Comparison of ENCODE assay signal across 23 mouse cellular contexts in the genomic region with DNA sequence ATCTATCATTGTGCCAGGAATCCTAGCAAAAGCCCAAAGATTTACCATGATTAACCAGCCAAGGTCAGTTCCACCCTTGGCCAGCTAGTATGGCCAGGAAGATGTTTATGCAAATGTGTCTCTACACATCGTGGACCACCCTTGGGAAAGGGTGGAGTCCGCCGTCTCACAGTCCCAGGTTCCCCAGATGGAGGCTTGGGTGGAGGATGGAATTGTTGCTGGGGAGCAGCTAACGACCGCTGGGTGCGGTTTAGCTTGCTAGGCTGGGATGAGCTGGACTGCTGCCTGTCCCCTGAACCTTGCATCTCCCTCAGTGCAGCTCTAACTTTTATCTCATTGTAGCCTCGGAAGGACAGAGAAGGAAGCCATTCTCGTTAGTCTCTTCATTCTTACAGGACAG. TPM values are rescaled to one million over a fixed set of nuclear protein-coding genes. Genes with fewer than 3 reads are reported as not detected.
DNase-seq lines count a peak whose midpoint lies in the region; ATAC-seq and TF ChIP-seq lines count a peak whose summit lies in the region.
"Had no signal": no experiment of that assay in that cellular context is flagged by ENCODE, and none has a peak within 500 bp of the region (broad histone marks: within the 10 kb centered on the region; RNA-seq: fewer than 3 reads in every experiment).

No protein-coding gene starts in this region.

- H3K9me3 ChIP-seq in neural tube, embryonic 12.5 days, result no peaks in the 10 kb centered on the region
- no peaks in the 10 kb centered on the region for H3K9me3 ChIP-seq in stomach, postnatal 0 days (ENCODE audit: control insufficient read depth, low read length)
- H3K9me3 ChIP-seq: embryonic facial prominence, embryonic 10.5 days; forebrain, embryonic 10.5 days; heart, embryonic 12.5 days; hindbrain, embryonic 10.5 days; hindbrain, embryonic 15.5 days had no signal

- 60% methylated on average over 8 of the region's 8 CpGs for WGBS in neural tube, embryonic 12.5 days
- 46% methylated on average over 8 of the region's 8 CpGs for WGBS in stomach, postnatal 0 days

- peaks cover 37% of the 10 kb centered on the region for H3K36me3 ChIP-seq in neural tube, embryonic 12.5 days
- H3K36me3 ChIP-seq in stomach, postnatal 0 days (ENCODE audit: control insufficient read depth, insufficient read depth, low read length), result peaks cover 9% of the 10 kb centered on the region

- peaks cover 5% of the 10 kb centered on the region; the same call in 1 of the 2 replicates for H3K4me1 ChIP-seq in neural tube, embryonic 12.5 days
- H3K4me1 ChIP-seq in stomach, postnatal 0 days (replicated peaks; ENCODE audit: control insufficient read depth, insufficient read depth), result no peaks in the 10 kb centered on the region; the same call in 1 of the 2 replicates

- peak overlapping the region; percentile 46; the same call in 1 of the 2 replicates for H3K27ac ChIP-seq in gastrocnemius, adult 2 months
- no peak overlapping the region for H3K27ac ChIP-seq in neural tube, embryonic 12.5 days
- H3K27ac ChIP-seq in stomach, postnatal 0 days (replicated peaks), result no peak overlapping the region
- H3K27ac ChIP-seq: forebrain, embryonic 10.5 days; hindbrain, embryonic 10.5 days; hindbrain, embryonic 15.5 days had no signal

- no peak overlapping the region for H3K4me3 ChIP-seq in gastrocnemius, adult 2 months
- H3K4me3 ChIP-seq in neural tube, embryonic 12.5 days, result no peak overlapping the region
- H3K4me3 ChIP-seq in stomach, postnatal 0 days (ENCODE audit: low read depth, low read length), result no peak overlapping the region
- H3K4me3 ChIP-seq: embryonic facial prominence, embryonic 10.5 days; erythroblast, embryonic 14.5 days; forebrain, embryonic 10.5 days; heart, embryonic 12.5 days; hindbrain, embryonic 10.5 days; hindbrain, embryonic 15.5 days had no signal

- TF ChIP-seq EP300 in stomach, postnatal 0 days (optimal IDR thresholded peaks at IDR 0.05), result no peak

- H3K4me2 ChIP-seq in neural tube, embryonic 12.5 days (replicated peaks), result no peak overlapping the region
- no peak overlapping the region for H3K4me2 ChIP-seq in stomach, postnatal 0 days (replicated peaks; ENCODE audit: low read depth)
- H3K4me2 ChIP-seq: heart, embryonic 12.5 days; hindbrain, embryonic 15.5 days had no signal

- intact Hi-C loops in gastrocnemius, adult 2 months (cut with DNase I), result no loop called here

- H3K27me3 ChIP-seq in neural tube, embryonic 12.5 days (replicated peaks), result no peaks in the 10 kb centered on the region
- H3K27me3 ChIP-seq in stomach, postnatal 0 days (ENCODE audit: control insufficient read depth, insufficient read depth, low read length), result no peaks in the 10 kb centered on the region
- H3K27me3 ChIP-seq: CH12.LX; heart, embryonic 12.5 days; hindbrain, embryonic 15.5 days; Patski had no signal

- peak; percentile 53 for DNase-seq in gastrocnemius, adult 2 months
- DNase-seq in gastrocnemius, adult 8-10 months (ENCODE audit: low spot score in 2 of 2), result no peak
- no peak for DNase-seq in neural tube, embryonic 10.5 days (ENCODE audit: extremely low spot score, low spot score)
- DNase-seq in ZHBTc4 (ENCODE audit: low read depth, low spot score), result peak; percentile 34
- DNase-seq in stomach, postnatal 0 days (ENCODE audit: low spot score), result no peak
- no peak for DNase-seq in kidney, postnatal 10 days
- DNase-seq: adrenal gland, adult 8-10 months; cerebellum, adult 2 months; cerebellum, postnatal 10 days; kidney, adult 8-10 months had no signal

- H3K9ac ChIP-seq in neural tube, embryonic 12.5 days, result 0 out of 2 replicates have a peak overlapping the region, but pooled peaks have one; percentile 9
- peak overlapping the region; percentile 1; the same call in 1 of the 2 replicates for H3K9ac ChIP-seq in stomach, postnatal 0 days (ENCODE audit: low read length)
- H3K9ac ChIP-seq: heart, embryonic 12.5 days; hindbrain, embryonic 15.5 days had no signal

- ATAC-seq in neural tube, embryonic 12.5 days (ENCODE audit: low FRiP score, low read depth), result no peak
- ATAC-seq in stomach, postnatal 0 days (ENCODE audit: low FRiP score, low TSS enrichment), result no peak
- ATAC-seq in erythroblast, adult 5-6 weeks (replicated peaks; ENCODE audit: low FRiP score, poor library complexity, severe bottlenecking), result no peak
- ATAC-seq: forebrain, embryonic 14.5 days; inflammation-experienced regulatory T-cells, adult 6 months; intestine, postnatal 0 days; Patski had no signal

- TF ChIP-seq CTCF in gastrocnemius, adult 2 months (IDR thresholded peaks at IDR 0.05), result no peak
- no peak for TF ChIP-seq CTCF in stomach, postnatal 0 days (IDR thresholded peaks at IDR 0.05; ENCODE audit: low read depth)

RNA-seq across cellular contexts. Expression of gene Rfx5, which starts 6.0 kb away (rescaled TPM):
- 1 to 10 TPM; 4.7 to 5.2 TPM for total RNA-seq in gastrocnemius, adult 2 months (2021)
- 1 to 10 TPM; 4.5 to 8.4 (median 6.1) TPM for total RNA-seq in gastrocnemius, adult 8-10 months (2022)
- polyA plus RNA-seq in neural tube, embryonic 12.5 days (2016; fragmentation: Nextera tagmentation; extraction: Ambion mirVana), result 8.4 and 9.8 TPM in 2 replicates
- polyA plus RNA-seq in stomach, postnatal 0 days (2015; fragmentation: Nextera tagmentation; extraction: Ambion mirVana), result 3.0 and 3.2 TPM in 2 replicates
- total RNA-seq in erythroblast, adult 5-6 weeks (2015; ENCODE audit: low replicate concordance), result 3.3 and 4.2 TPM in 2 replicates
- total RNA-seq in erythroblast, adult 5-6 weeks (2017; ENCODE audit: low replicate concordance), result 2.2 and 5.9 TPM in 2 replicates
- polyA plus RNA-seq: erythroblast, embryonic 14.5 days had no signal

RNA-seq across cellular contexts. Expression of gene Pi4kb, which starts 14.7 kb away (rescaled TPM):
- total RNA-seq in gastrocnemius, adult 2 months (2021), result 10 to 100 TPM; 23.4 to 24.0 TPM
- 10 to 100 TPM; 16.7 to 22.2 (median 20.2) TPM for total RNA-seq in gastrocnemius, adult 8-10 months (2022)
- polyA plus RNA-seq in neural tube, embryonic 12.5 days (2016; fragmentation: Nextera tagmentation; extraction: Ambion mirVana), result 20.1 and 23.0 TPM in 2 replicates
- polyA plus RNA-seq in stomach, postnatal 0 days (2015; fragmentation: Nextera tagmentation; extraction: Ambion mirVana), result 10.0 and 11.2 TPM in 2 replicates
- 8.6 and 14.4 TPM in 2 replicates for total RNA-seq in erythroblast, adult 5-6 weeks (2015; ENCODE audit: low replicate concordance)
- 7.8 and 21.9 TPM in 2 replicates for total RNA-seq in erythroblast, adult 5-6 weeks (2017; ENCODE audit: low replicate concordance)

RNA-seq across cellular contexts. Expression of gene Selenbp1, which starts 27.0 kb away (rescaled TPM):
- total RNA-seq in gastrocnemius, adult 2 months (2021), result 10 to 100 TPM; 10.1 to 28.6 TPM
- total RNA-seq in gastrocnemius, adult 8-10 months (2022), result 10 to 100 TPM; 10.2 to 21.5 (median 17.0) TPM
- polyA plus RNA-seq in neural tube, embryonic 12.5 days (2016; fragmentation: Nextera tagmentation; extraction: Ambion mirVana), result 9.6 and 9.7 TPM in 2 replicates
- polyA plus RNA-seq in stomach, postnatal 0 days (2015; fragmentation: Nextera tagmentation; extraction: Ambion mirVana), result 65.9 and 71.9 TPM in 2 replicates
- 20.3 and 45.0 TPM in 2 replicates for total RNA-seq in erythroblast, adult 5-6 weeks (2015; ENCODE audit: low replicate concordance)
- total RNA-seq in erythroblast, adult 5-6 weeks (2017; ENCODE audit: low replicate concordance), result 35.3 and 41.0 TPM in 2 replicates

RNA-seq across cellular contexts. Expression of gene Zfp687, which starts 55.4 kb away (rescaled TPM):
- 10 to 100 TPM; 10.9 to 11.5 TPM for total RNA-seq in gastrocnemius, adult 2 months (2021)
- total RNA-seq in gastrocnemius, adult 8-10 months (2022), result 10 to 100 TPM; 14.2 to 18.8 (median 16.3) TPM
- polyA plus RNA-seq in neural tube, embryonic 12.5 days (2016; fragmentation: Nextera tagmentation; extraction: Ambion mirVana), result 33.2 and 34.9 TPM in 2 replicates
- polyA plus RNA-seq in stomach, postnatal 0 days (2015; fragmentation: Nextera tagmentation; extraction: Ambion mirVana), result 8.2 and 10.0 TPM in 2 replicates
- total RNA-seq in erythroblast, adult 5-6 weeks (2015; ENCODE audit: low replicate concordance), result 5.9 and 6.5 TPM in 2 replicates
- total RNA-seq in erythroblast, adult 5-6 weeks (2017; ENCODE audit: low replicate concordance), result 4.3 and 6.4 TPM in 2 replicates

Comparison
In these comparisons a context has a peak if more than half of its experiments do, and no peak if none do; other contexts are left out.
1. DNase-seq: peak in gastrocnemius, adult 2 months (single experiment) and ZHBTc4 (single experiment); none in gastrocnemius, adult 8-10 months (0 of 2), neural tube, embryonic 10.5 days (single experiment), stomach, postnatal 0 days (single experiment) and kidney, postnatal 10 days (single experiment).